Mouse (Mus musculus): ENCODE measurements around the gene Olfr90. TPM values are rescaled to one million over a fixed set of nuclear protein-coding genes. Genes with fewer than 3 reads are reported as not detected.
"Not testable (repeated sequence)": the region's sequence is repeated elsewhere in the genome, so short reads cannot be mapped to it uniquely, and the experiment has no call there.

The Olfr90 gene
- total RNA-seq (2014; rRNA removed; ENCODE audit: low replicate concordance) (not detected in 2 replicates), polyA plus RNA-seq (2015; fragmentation: Nextera tagmentation; extraction: Ambion mirVana) (not detected in 2 replicates)

DNA sequence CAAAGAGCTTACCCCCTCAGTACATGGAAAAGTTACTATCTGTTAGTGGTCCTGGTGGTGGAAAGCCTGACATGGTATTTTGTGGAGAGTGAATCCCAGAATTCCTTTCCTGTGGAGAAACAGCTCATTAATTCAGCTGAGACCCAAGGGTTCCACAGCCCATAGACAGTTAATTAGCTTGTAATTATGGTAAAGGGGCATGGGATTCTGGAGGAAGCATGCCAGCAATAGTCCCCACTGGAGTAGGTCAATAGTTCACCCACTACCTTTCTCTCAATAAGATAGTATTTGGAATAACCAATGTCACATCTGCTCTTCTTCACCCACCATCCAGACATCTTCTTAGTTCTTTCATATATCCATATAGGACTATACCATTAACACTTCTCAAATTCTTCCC, at the start of gene Olfr90:
Gene Olfr90, minus strand, starts transcription at position 101 of the 400 bp plus-strand sequence.
- DNase-seq (ENCODE audit: low spot score) (no peak), ATAC-seq (ENCODE audit: insufficient read depth, low read depth) (no peak)
- no peak for TF ChIP-seq CTCF (IDR thresholded peaks at IDR 0.05; ENCODE audit: low read depth)
- no peak for TF ChIP-seq EP300 (IDR thresholded peaks at IDR 0.05; ENCODE audit: low read depth)

DNA sequence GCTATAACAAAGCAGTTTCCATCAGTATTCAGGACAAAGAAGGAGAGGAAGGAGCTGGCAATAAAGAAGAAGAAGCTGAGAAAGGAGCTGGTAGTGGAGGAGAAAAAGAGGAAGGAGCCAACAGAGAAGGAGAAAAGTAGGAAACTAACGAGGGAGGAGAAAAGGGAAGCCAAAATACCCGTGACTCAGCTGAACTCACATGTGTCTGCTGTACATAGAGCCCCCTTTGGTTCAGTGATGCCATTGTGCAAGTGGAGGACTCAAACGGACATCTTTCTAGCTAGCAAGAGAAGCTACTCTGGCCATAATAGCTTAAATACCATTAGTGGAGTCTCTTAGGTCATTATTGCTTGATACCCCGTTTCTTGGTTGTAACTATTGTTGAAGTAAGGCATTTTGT, 43.1 kb upstream of the Olfr90 start:
- ATAC-seq (ENCODE audit: insufficient read depth, low read depth); H3K27ac ChIP-seq (ENCODE audit: low read depth); H3K9me3 ChIP-seq (replicated peaks; ENCODE audit: control insufficient read depth, low read length); H3K4me1 ChIP-seq (ENCODE audit: control insufficient read depth, insufficient read depth); H3K4me2 ChIP-seq (ENCODE audit: low read depth, low read length); H3K27me3 ChIP-seq (ENCODE audit: control insufficient read depth, insufficient read depth, low read length); H3K4me3 ChIP-seq (ENCODE audit: low read depth, low read length); H3K36me3 ChIP-seq (replicated peaks; ENCODE audit: control insufficient read depth, insufficient read depth, low read length); DNase-seq (ENCODE audit: low spot score); H3K9ac ChIP-seq (replicated peaks; ENCODE audit: low read depth, low read length): not testable (repeated sequence)
- 61% methylated on average over 4 of the region's 4 CpGs for WGBS

More for the DNA sequence above, at the start of gene Olfr90:
- H3K9ac ChIP-seq (replicated peaks; ENCODE audit: low read depth, low read length), result no peak within 1 kb of the TSS
- no peaks in the 10 kb centered on the region for H3K9me3 ChIP-seq (replicated peaks; ENCODE audit: control insufficient read depth, low read length)
- H3K36me3 ChIP-seq (replicated peaks; ENCODE audit: control insufficient read depth, insufficient read depth, low read length), result no peaks in the 10 kb centered on the region
- H3K27ac ChIP-seq (ENCODE audit: low read depth), result no peak within 1 kb of the TSS
- no peaks in the 10 kb centered on the region for H3K4me1 ChIP-seq (ENCODE audit: control insufficient read depth, insufficient read depth)
- no peak within 1 kb of the TSS for H3K4me3 ChIP-seq (ENCODE audit: low read depth, low read length)
- no peaks in the 10 kb centered on the region for H3K27me3 ChIP-seq (ENCODE audit: control insufficient read depth, insufficient read depth, low read length)
- no peak within 1 kb of the TSS for H3K4me2 ChIP-seq (ENCODE audit: low read depth, low read length)

- H3K9ac ChIP-seq (replicated peaks; ENCODE audit: low read depth, low read length), result no peak within 1 kb of the TSS
- no peaks in the 10 kb centered on the region for H3K4me1 ChIP-seq (ENCODE audit: control insufficient read depth, insufficient read depth)
- no peaks in the 10 kb centered on the region for H3K27me3 ChIP-seq (ENCODE audit: control insufficient read depth, insufficient read depth, low read length)
- no peaks in the 10 kb centered on the region for H3K9me3 ChIP-seq (replicated peaks; ENCODE audit: control insufficient read depth, low read length)
- H3K4me2 ChIP-seq (ENCODE audit: low read depth, low read length), result no peak within 1 kb of the TSS
- 60% methylated on average over 2 of the region's 2 CpGs for WGBS
- H3K4me3 ChIP-seq (ENCODE audit: low read depth, low read length), result no peak within 1 kb of the TSS
- no peaks in the 10 kb centered on the region for H3K36me3 ChIP-seq (replicated peaks; ENCODE audit: control insufficient read depth, insufficient read depth, low read length)
- no peak for DNase-seq (ENCODE audit: low spot score)
- no peak within 1 kb of the TSS for H3K27ac ChIP-seq (ENCODE audit: low read depth)
- no peak for ATAC-seq (ENCODE audit: insufficient read depth, low read depth)
- TF ChIP-seq CTCF (IDR thresholded peaks at IDR 0.05; ENCODE audit: low read depth) (no peak), EP300 (IDR thresholded peaks at IDR 0.05; ENCODE audit: low read depth) (no peak)
Observed at GRCm38 (mm10) chr17:37119988-37120387, 31.7 kb upstream of the Olfr90 start, which contains the start of gene Olfr92. TSS of gene Olfr92 (minus strand) at chr17:37120088.

DNA sequence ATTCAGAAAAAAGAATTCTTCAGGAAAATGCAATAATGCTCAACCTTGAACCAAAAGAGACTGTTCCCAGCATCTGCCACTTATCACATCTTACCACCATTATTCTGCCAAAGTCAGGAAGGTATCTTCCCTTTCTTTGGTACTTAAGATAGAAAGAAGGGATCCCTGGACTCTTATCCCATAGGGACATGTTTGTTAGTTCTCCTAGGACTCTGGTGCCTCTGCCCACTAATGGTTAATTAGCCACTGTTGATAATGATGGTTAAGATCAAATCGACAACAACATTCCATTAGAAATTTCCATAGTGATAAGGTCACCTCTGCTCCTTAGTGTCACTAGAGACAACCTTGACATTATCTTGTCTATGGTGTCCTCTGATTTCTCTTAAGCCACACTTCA, 9.9 kb upstream of the Olfr90 start, which contains the start of gene Olfr91:
Gene Olfr91, minus strand, starts transcription at position 101 of the 400 bp plus-strand sequence.
- DNase-seq (ENCODE audit: low spot score) (no peak), ATAC-seq (ENCODE audit: insufficient read depth, low read depth) (no peak)
- Histone ChIP-seq H3K4me3 (ENCODE audit: low read depth, low read length) (no peak within 1 kb of the TSS), H3K27ac (ENCODE audit: low read depth) (no peak within 1 kb of the TSS), H3K36me3 (replicated peaks; ENCODE audit: control insufficient read depth, insufficient read depth, low read length) (no peaks in the 10 kb centered on the region), H3K27me3 (ENCODE audit: control insufficient read depth, insufficient read depth, low read length) (no peaks in the 10 kb centered on the region), H3K4me2 (ENCODE audit: low read depth, low read length) (no peak within 1 kb of the TSS), H3K4me1 (ENCODE audit: control insufficient read depth, insufficient read depth) (no peaks in the 10 kb centered on the region), H3K9me3 (replicated peaks; ENCODE audit: control insufficient read depth, low read length) (no peaks in the 10 kb centered on the region), H3K9ac (replicated peaks; ENCODE audit: low read depth, low read length) (no peak within 1 kb of the TSS)
- TF ChIP-seq CTCF (IDR thresholded peaks at IDR 0.05; ENCODE audit: low read depth), result no peak
- TF ChIP-seq EP300 (IDR thresholded peaks at IDR 0.05; ENCODE audit: low read depth), result no peak
- 68% methylated on average over 1 of the region's 1 CpGs for WGBS

GRCm38 (mm10) chr17:37093289-37093688, 5.0 kb upstream of the Olfr90 start:
- Histone ChIP-seq H3K27ac (ENCODE audit: low read depth) (no peak overlapping the region), H3K36me3 (replicated peaks; ENCODE audit: control insufficient read depth, insufficient read depth, low read length) (no peaks in the 10 kb centered on the region), H3K9me3 (replicated peaks; ENCODE audit: control insufficient read depth, low read length) (no peaks in the 10 kb centered on the region), H3K4me2 (ENCODE audit: low read depth, low read length) (no peak overlapping the region), H3K9ac (replicated peaks; ENCODE audit: low read depth, low read length) (no peak overlapping the region), H3K27me3 (ENCODE audit: control insufficient read depth, insufficient read depth, low read length) (no peaks in the 10 kb centered on the region), H3K4me3 (ENCODE audit: low read depth, low read length) (no peak overlapping the region), H3K4me1 (ENCODE audit: control insufficient read depth, insufficient read depth) (no peaks in the 10 kb centered on the region)
- ATAC-seq (ENCODE audit: insufficient read depth, low read depth), result no peak
- TF ChIP-seq EP300 (IDR thresholded peaks at IDR 0.05; ENCODE audit: low read depth) (no peak), CTCF (IDR thresholded peaks at IDR 0.05; ENCODE audit: low read depth) (no peak)
- 67% methylated on average over 5 of the region's 5 CpGs for WGBS
- no peak for DNase-seq (ENCODE audit: low spot score)

- H3K9me3 ChIP-seq (replicated peaks; ENCODE audit: control insufficient read depth, low read length), result no peaks in the 10 kb centered on the region
- no peaks in the 10 kb centered on the region for H3K36me3 ChIP-seq (replicated peaks; ENCODE audit: control insufficient read depth, insufficient read depth, low read length)
- no peak overlapping the region for H3K27ac ChIP-seq (ENCODE audit: low read depth)
- ATAC-seq (ENCODE audit: insufficient read depth, low read depth) (no peak), DNase-seq (ENCODE audit: low spot score) (no peak)
- H3K4me1 ChIP-seq (ENCODE audit: control insufficient read depth, insufficient read depth), result no peaks in the 10 kb centered on the region
- H3K4me3 ChIP-seq (ENCODE audit: low read depth, low read length), result no peak overlapping the region
- TF ChIP-seq CTCF (IDR thresholded peaks at IDR 0.05; ENCODE audit: low read depth) (no peak), EP300 (IDR thresholded peaks at IDR 0.05; ENCODE audit: low read depth) (no peak)
- 58% methylated on average over 1 of the region's 1 CpGs for WGBS
- no peaks in the 10 kb centered on the region for H3K27me3 ChIP-seq (ENCODE audit: control insufficient read depth, insufficient read depth, low read length)
- no peak overlapping the region for H3K9ac ChIP-seq (replicated peaks; ENCODE audit: low read depth, low read length)
- H3K4me2 ChIP-seq (ENCODE audit: low read depth, low read length), result no peak overlapping the region
Observed at GRCm38 (mm10) chr17:37092198-37092597, 3.9 kb upstream of the Olfr90 start.

All from heart, postnatal 0 days (tissue).